Mouse (Mus musculus): ENCODE measurements around the gene Stk39.

The Stk39 gene

GRCm38 (mm10) chr2:68457455-68458032 lies 14.5 kb downstream of the Stk39 start:
- no peak for DNase-seq

GRCm38 (mm10) chr2:68456899-68457298 lies 15.2 kb downstream of the Stk39 start:
- no peak for DNase-seq

- DNase-seq = no peak
Measured at GRCm38 (mm10) chr2:68452379-68452778, 19.7 kb downstream of the Stk39 start.

GRCm38 (mm10) chr2:68448035-68448434 lies 24.0 kb downstream of the Stk39 start:
- DNase-seq = no peak

GRCm38 (mm10) chr2:68443141-68443540 lies 28.9 kb downstream of the Stk39 start:
- no peak for DNase-seq

- DNase-seq = no peak
Measured at GRCm38 (mm10) chr2:68442113-68442717, 29.9 kb downstream of the Stk39 start.

- peak in 1 of 2 experiments; percentile 43 for DNase-seq
Measured at GRCm38 (mm10) chr2:68439614-68440013, 32.5 kb downstream of the Stk39 start.

GRCm38 (mm10) chr2:68437920-68438319 lies 34.1 kb downstream of the Stk39 start:
- DNase-seq = no peak

GRCm38 (mm10) chr2:68437216-68437615 lies 34.9 kb downstream of the Stk39 start:
- DNase-seq = no peak

- DNase-seq = no peak
Measured at GRCm38 (mm10) chr2:68436305-68436704, 35.8 kb downstream of the Stk39 start.

GRCm38 (mm10) chr2:68435494-68436255 lies 36.4 kb downstream of the Stk39 start:
- no peak for DNase-seq

- no peak for DNase-seq
Measured at GRCm38 (mm10) chr2:68434997-68435396, 37.1 kb downstream of the Stk39 start.

GRCm38 (mm10) chr2:68434576-68434975 lies 37.5 kb downstream of the Stk39 start:
- no peak for DNase-seq

- no peak for DNase-seq
Measured at GRCm38 (mm10) chr2:68433736-68434312, 38.2 kb downstream of the Stk39 start.

- no peak for DNase-seq
Measured at GRCm38 (mm10) chr2:68432834-68433233, 39.2 kb downstream of the Stk39 start.

- DNase-seq = no peak
Measured at GRCm38 (mm10) chr2:68431024-68431962, 40.8 kb downstream of the Stk39 start.

GRCm38 (mm10) chr2:68430493-68430892 lies 41.6 kb downstream of the Stk39 start:
- DNase-seq = peak in 1 of 2 experiments; percentile 50

GRCm38 (mm10) chr2:68429436-68429835 lies 42.6 kb downstream of the Stk39 start:
- no peak for DNase-seq

- DNase-seq = peak in 1 of 2 experiments; percentile 47
Measured at GRCm38 (mm10) chr2:68426977-68427577, 45.0 kb downstream of the Stk39 start.

- DNase-seq = no peak
Measured at GRCm38 (mm10) chr2:68426074-68426473, 46.0 kb downstream of the Stk39 start.

GRCm38 (mm10) chr2:68421002-68421401 lies 51.1 kb downstream of the Stk39 start:
- no peak for DNase-seq

- DNase-seq = no peak
Measured at GRCm38 (mm10) chr2:68420223-68420622, 51.8 kb downstream of the Stk39 start.
